Mouse (Mus musculus) E14TG2a.4 (cell line): ENCODE results near the gene Dyrk2.

Experiments used
- H3K27me3 ChIP-seq: 2 replicates; pipeline ENCODE4 v1.6.1; 2014; ENCODE audit warnings: low read length, control low read depth; ENCODE audit not compliant: insufficient read depth
- H3K36me3 ChIP-seq: 2 replicates; pipeline ENCODE4 v1.6.1; 2014; ENCODE audit warnings: low read length, control low read depth; ENCODE audit not compliant: insufficient read depth
- H3K4me1 ChIP-seq: replicated peaks from 2 replicates; pipeline ENCODE4 v1.6.1; 2014; ENCODE audit warnings: low read depth, low read length, control low read depth
- H3K4me3 ChIP-seq: replicated peaks from 2 replicates; pipeline ENCODE4 v1.5.1; 2014; ENCODE audit warnings: mild to moderate bottlenecking, low read length
- H3K9me3 ChIP-seq: 2 replicates; pipeline ENCODE4 v1.6.1; 2014; ENCODE audit warnings: low read length, control low read depth
- CTCF ChIP-seq: conservative IDR thresholded peaks from 2 replicates; pipeline ENCODE4 v1.5.1; 2014; ENCODE audit warnings: low read length
- NANOG ChIP-seq: IDR thresholded peaks from 2 replicates; pipeline ENCODE4 v1.6.1; 2014; ENCODE audit warnings: borderline replicate concordance, low read length, mixed read lengths
- POU5F1 ChIP-seq: IDR thresholded peaks from 2 replicates; pipeline ENCODE4 v1.6.1; 2014; ENCODE audit warnings: low read length, borderline replicate concordance

The Dyrk2 gene

DNA sequence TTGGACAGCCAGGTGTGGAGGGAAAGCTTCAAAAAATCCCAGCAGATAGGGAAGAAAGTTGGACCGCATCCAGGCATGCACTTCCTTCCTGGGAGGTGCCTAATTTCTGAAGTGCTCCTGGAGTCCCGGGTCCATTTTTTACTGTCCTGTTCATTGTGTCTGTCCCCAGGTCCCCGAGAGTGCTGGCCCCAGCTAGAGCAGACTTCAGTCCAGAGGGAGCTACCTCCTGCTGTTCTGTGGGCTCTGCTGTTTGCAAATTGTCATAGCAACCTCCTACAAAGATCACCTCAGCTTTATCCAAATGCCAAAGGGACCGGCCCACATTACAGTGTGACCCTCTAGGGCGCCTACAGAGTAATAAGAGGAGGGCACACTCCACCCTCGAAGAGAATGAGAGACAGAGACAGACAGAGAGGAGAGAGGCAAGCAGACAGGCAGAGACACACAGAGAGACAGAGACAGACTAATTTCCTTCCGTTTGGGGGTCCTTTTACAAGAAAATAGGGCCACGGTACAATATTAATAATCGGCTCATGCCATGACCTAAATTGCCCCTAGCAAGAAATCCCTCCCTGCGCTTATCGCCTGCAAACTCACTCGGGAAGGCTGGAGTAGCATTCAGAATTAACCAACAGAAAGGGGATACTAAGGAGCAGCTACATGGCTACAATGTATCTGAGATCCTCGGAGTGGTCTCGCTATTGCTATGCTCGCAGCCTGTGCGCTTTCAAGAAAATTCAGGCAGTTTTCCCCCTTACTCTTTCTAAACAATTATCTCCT, at the start of gene Dyrk2:
TSS of gene Dyrk2 (minus strand) at position 9 of the 780 bp plus-strand sequence.
- peaks cover 22% of the 10 kb centered on the region for H3K27me3 ChIP-seq
- peak within 1 kb of the TSS; percentile 87 for H3K4me3 ChIP-seq
- peaks cover 25% of the 10 kb centered on the region for H3K4me1 ChIP-seq
- no peak for TF ChIP-seq CTCF
- no peak for TF ChIP-seq NANOG
- no peak for TF ChIP-seq POU5F1
- no peaks in the 10 kb centered on the region for H3K36me3 ChIP-seq
- peaks cover 11% of the 10 kb centered on the region for H3K9me3 ChIP-seq

DNA sequence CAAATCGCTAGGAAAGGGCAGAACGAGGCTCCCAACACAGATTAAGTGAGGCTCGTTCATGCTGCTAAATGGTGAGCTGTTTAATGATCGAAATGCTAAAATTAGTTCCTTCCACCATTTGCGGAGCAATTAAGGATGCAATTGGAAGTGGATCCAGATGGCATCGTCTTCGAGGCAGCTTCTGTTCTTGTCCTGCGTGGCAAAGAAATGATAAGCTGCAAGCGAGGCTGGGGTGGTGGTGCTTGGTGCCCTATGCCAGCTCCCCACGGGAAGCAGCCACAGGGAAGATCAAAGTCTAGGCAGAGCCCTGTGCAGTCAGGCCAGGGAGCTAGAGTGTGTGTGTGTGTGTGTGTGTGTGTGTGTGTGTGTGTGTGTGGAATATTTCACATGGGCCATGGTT, 32.6 kb upstream of the Dyrk2 start:
- Histone ChIP-seq H3K4me3 (no peak overlapping the region), H3K36me3 (no peaks in the 10 kb centered on the region), H3K27me3 (0 out of 2 replicates have a peak, but pooled peaks cover 2% of the 10 kb centered on the region), H3K4me1 (no peaks in the 10 kb centered on the region), H3K9me3 (0 out of 2 replicates have a peak, but pooled peaks cover 3% of the 10 kb centered on the region)
- TF ChIP-seq NANOG: no peak
- TF ChIP-seq CTCF: no peak
- no peak for TF ChIP-seq POU5F1

DNA sequence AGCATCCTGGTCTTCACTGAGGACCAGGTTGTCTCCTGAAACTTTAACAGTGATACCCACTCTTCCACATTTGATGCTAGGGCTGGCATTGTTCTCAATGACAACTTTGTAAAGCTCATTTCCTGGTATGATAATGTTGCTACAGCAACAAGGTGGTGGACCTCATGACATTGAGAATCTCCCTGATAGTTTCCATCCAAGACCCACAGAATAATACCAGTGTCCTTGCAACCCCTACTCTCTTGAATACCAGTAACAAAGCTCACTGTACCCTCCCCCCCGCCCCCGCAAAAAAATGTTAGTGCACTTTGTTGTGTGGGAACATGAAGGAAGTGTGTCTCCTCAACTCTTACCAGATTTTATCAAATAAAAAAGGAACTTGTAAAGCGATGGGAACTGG, 23.6 kb upstream of the Dyrk2 start:
- TF ChIP-seq CTCF (no peak), NANOG (no peak), POU5F1 (no peak)
- Histone ChIP-seq H3K4me3 (no peak overlapping the region), H3K27me3 (no peaks in the 10 kb centered on the region), H3K4me1 (no peaks in the 10 kb centered on the region), H3K9me3 (no peaks in the 10 kb centered on the region), H3K36me3 (no peaks in the 10 kb centered on the region)

GRCm38 (mm10) chr10:118884126-118884525, 14.1 kb upstream of the Dyrk2 start:
- no peaks in the 10 kb centered on the region for H3K27me3 ChIP-seq
- H3K36me3 ChIP-seq: no peaks in the 10 kb centered on the region
- TF ChIP-seq NANOG (no peak), CTCF (no peak), POU5F1 (no peak)
- H3K4me3 ChIP-seq: no peak overlapping the region
- no peaks in the 10 kb centered on the region for H3K4me1 ChIP-seq
- H3K9me3 ChIP-seq: no peaks in the 10 kb centered on the region

DNA sequence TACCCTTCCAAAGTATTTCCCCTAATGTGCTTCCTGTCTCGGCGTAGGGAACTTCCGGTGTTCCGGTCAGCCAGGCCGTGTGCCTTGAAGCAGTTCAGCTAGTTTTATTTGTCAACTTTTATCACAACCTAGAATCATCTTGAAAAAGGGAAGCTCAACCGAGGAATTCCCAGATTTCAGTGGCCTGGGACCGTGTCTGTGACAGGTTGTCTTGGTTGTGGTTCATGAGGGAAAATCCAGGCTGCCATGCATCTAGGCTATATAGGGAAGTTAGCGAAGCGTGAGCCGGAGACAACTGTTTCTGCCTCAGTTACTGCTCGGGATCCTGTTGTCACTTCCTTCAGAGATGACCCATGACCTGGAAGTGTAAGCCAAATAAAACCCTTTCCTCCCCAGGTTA, 13.3 kb upstream of the Dyrk2 start:
- H3K4me3 ChIP-seq: no peak overlapping the region
- H3K27me3 ChIP-seq: no peaks in the 10 kb centered on the region
- H3K9me3 ChIP-seq: no peaks in the 10 kb centered on the region
- H3K4me1 ChIP-seq: no peaks in the 10 kb centered on the region; the same call in 1 of the 2 replicates
- no peaks in the 10 kb centered on the region for H3K36me3 ChIP-seq
- TF ChIP-seq NANOG: no peak
- no peak for TF ChIP-seq POU5F1
- no peak for TF ChIP-seq CTCF

GRCm38 (mm10) chr10:118882258-118882885, 12.4 kb upstream of the Dyrk2 start:
- H3K27me3 ChIP-seq: no peaks in the 10 kb centered on the region
- TF ChIP-seq POU5F1 (no peak), NANOG (no peak)

DNA sequence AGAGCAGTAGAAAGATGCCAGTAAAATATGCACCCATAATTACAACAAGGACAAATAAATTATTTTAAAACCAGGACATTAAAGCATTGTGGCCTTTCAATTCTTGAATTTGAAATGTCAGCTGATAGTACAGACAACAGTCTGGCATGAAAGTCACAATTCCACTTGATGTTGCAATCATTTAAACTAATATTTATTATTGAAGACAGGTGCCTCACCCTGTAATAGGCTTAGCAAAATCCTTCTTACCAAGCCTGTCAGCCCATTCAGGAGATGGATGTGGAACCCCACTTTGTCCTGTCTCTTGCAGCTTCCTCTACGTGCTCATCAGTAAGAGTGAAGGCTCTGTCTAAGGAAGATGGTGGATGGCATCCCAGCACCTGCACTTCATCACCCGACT, 10.8 kb upstream of the Dyrk2 start:
- Histone ChIP-seq H3K27me3 (no peaks in the 10 kb centered on the region), H3K4me1 (no peaks in the 10 kb centered on the region; the same call in 1 of the 2 replicates), H3K4me3 (no peak overlapping the region), H3K9me3 (no peaks in the 10 kb centered on the region), H3K36me3 (no peaks in the 10 kb centered on the region)
- TF ChIP-seq CTCF (no peak), POU5F1 (no peak), NANOG (no peak)

More at GRCm38 (mm10) chr10:118882258-118882885, 12.4 kb upstream of the Dyrk2 start:
- no peak overlapping the region for H3K4me3 ChIP-seq
- no peaks in the 10 kb centered on the region for H3K36me3 ChIP-seq
- no peaks in the 10 kb centered on the region for H3K9me3 ChIP-seq
- no peaks in the 10 kb centered on the region; the same call in 1 of the 2 replicates for H3K4me1 ChIP-seq

GRCm38 (mm10) chr10:118872196-118872595, 2.2 kb upstream of the Dyrk2 start:
- H3K4me3 ChIP-seq: no peak overlapping the region
- H3K4me1 ChIP-seq: peaks cover 20% of the 10 kb centered on the region
- H3K27me3 ChIP-seq: peaks cover 17% of the 10 kb centered on the region
- H3K9me3 ChIP-seq: peaks cover 11% of the 10 kb centered on the region
- no peaks in the 10 kb centered on the region for H3K36me3 ChIP-seq
- TF ChIP-seq CTCF (no peak), POU5F1 (no peak), NANOG (no peak)

GRCm38 (mm10) chr10:118869591-118870001, 413 bp downstream of the Dyrk2 start:
- Histone ChIP-seq H3K9me3 (peaks cover 11% of the 10 kb centered on the region), H3K4me1 (peaks cover 25% of the 10 kb centered on the region), H3K27me3 (peaks cover 22% of the 10 kb centered on the region), H3K4me3 (peak overlapping the region; percentile 83), H3K36me3 (no peaks in the 10 kb centered on the region)
- TF ChIP-seq POU5F1 (no peak), NANOG (no peak), CTCF (no peak)
